Comparison of ENCODE assay signal across 9 mouse cellular contexts in the genomic region with DNA sequence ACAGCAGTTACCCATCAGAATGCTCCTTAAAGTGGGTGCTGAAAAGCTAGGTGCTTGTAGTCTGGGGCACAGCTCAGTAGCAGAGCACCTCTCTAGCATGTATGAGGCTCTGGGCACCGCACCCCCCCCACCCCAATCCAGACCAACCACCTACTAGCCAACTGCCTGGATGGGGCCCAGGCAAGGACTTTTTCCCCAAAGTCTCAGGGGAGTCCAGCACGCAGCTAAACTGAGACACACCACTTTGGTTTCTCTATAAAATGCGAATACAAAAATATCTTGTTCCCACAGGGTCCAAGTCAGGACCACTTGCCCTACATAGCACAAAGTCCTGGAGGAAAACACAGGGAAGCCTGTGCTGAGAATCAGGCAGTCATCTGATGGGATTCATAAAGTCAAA. TPM values are rescaled to one million over a fixed set of nuclear protein-coding genes. Genes with fewer than 3 reads are reported as not detected.
DNase-seq lines count a peak whose midpoint lies in the region; ATAC-seq lines count a peak whose summit lies in the region.
"Had no signal": no experiment of that assay in that cellular context is flagged by ENCODE, and none has a peak within 500 bp of the region (broad histone marks: within the 10 kb centered on the region; RNA-seq: fewer than 3 reads in every experiment).

No protein-coding gene starts in this region.

- H3K27me3 ChIP-seq in kidney, embryonic 15.5 days = no peaks in the 10 kb centered on the region
- no peaks in the 10 kb centered on the region for H3K27me3 ChIP-seq in limb, embryonic 13.5 days

- ATAC-seq in kidney, embryonic 15.5 days (replicated peaks; ENCODE audit: low FRiP score) = no peak
- no peak for ATAC-seq in limb, embryonic 13.5 days (ENCODE audit: low FRiP score, low read depth)

- peak overlapping the region; percentile 85 for H3K27ac ChIP-seq in kidney, embryonic 15.5 days
- H3K27ac ChIP-seq in limb, embryonic 13.5 days = peak overlapping the region; percentile 48; the same call in 1 of the 2 replicates

- WGBS in kidney, embryonic 15.5 days = 75% methylated on average over 3 of the region's 3 CpGs
- WGBS in limb, embryonic 13.5 days = 58% methylated on average over 3 of the region's 3 CpGs

- H3K9me3 ChIP-seq in kidney, embryonic 15.5 days (replicated peaks) = no peaks in the 10 kb centered on the region
- H3K9me3 ChIP-seq in limb, embryonic 13.5 days = no peaks in the 10 kb centered on the region

- H3K4me2 ChIP-seq in kidney, embryonic 15.5 days = no peak overlapping the region
- no peak overlapping the region for H3K4me2 ChIP-seq in limb, embryonic 13.5 days (replicated peaks)

- no peak overlapping the region for H3K4me3 ChIP-seq in kidney, embryonic 15.5 days (replicated peaks)
- no peak overlapping the region for H3K4me3 ChIP-seq in limb, embryonic 13.5 days

- no peak overlapping the region for H3K9ac ChIP-seq in kidney, embryonic 15.5 days
- H3K9ac ChIP-seq in limb, embryonic 13.5 days = no peak overlapping the region

- peaks cover 89% of the 10 kb centered on the region for H3K4me1 ChIP-seq in kidney, embryonic 15.5 days
- H3K4me1 ChIP-seq in limb, embryonic 13.5 days = peaks cover 80% of the 10 kb centered on the region

- H3K36me3 ChIP-seq in kidney, embryonic 15.5 days = peaks cover 13% of the 10 kb centered on the region
- peaks cover 12% of the 10 kb centered on the region for H3K36me3 ChIP-seq in limb, embryonic 13.5 days

- DNase-seq in adrenal gland, postnatal 10 days = peak; percentile 9
- no peak for DNase-seq in adrenal gland, postnatal 14 days
- DNase-seq in kidney, postnatal 10 days = no peak
- DNase-seq in T-cell, adult 2 months (ENCODE audit: low spot score) = peak; percentile 1
- DNase-seq in ovary, adult 18-20 months (ENCODE audit: low spot score) = no peak
- DNase-seq in layer of hippocampus, adult 8-10 months (ENCODE audit: low spot score in 2 of 2) = no peak
- DNase-seq: lung, adult 18-20 months had no signal

RNA-seq across cellular contexts. Expression of a gene that starts 17.9 kb away (rescaled TPM):
- total RNA-seq in adrenal gland, postnatal 10 days (2021) = 10 to 100 TPM; 41.1 to 58.1 TPM
- 65.2 and 85.1 TPM in 2 replicates for total RNA-seq in adrenal gland, postnatal 14 days (2021)
- polyA plus RNA-seq in kidney, embryonic 15.5 days (2015; fragmentation: Nextera tagmentation; extraction: Ambion mirVana) = 33.8 and 35.3 TPM in 2 replicates
- 40.9 and 43.7 TPM in 2 replicates for polyA plus RNA-seq in limb, embryonic 13.5 days (2015; fragmentation: Nextera tagmentation; extraction: Ambion mirVana)
- 10 to 100 TPM; 35.9 to 39.4 (median 36.6) TPM for total RNA-seq in layer of hippocampus, adult 8-10 months (2022)

RNA-seq across cellular contexts. Expression of a gene that starts 40.8 kb away (rescaled TPM):
- total RNA-seq in adrenal gland, postnatal 10 days (2021) = 10 to 100 TPM; 18.2 to 22.5 TPM
- total RNA-seq in adrenal gland, postnatal 14 days (2021) = 18.0 and 26.6 TPM in 2 replicates
- polyA plus RNA-seq in kidney, embryonic 15.5 days (2015; fragmentation: Nextera tagmentation; extraction: Ambion mirVana) = 18.2 and 20.0 TPM in 2 replicates
- 8.6 and 8.8 TPM in 2 replicates for polyA plus RNA-seq in limb, embryonic 13.5 days (2015; fragmentation: Nextera tagmentation; extraction: Ambion mirVana)
- 10 to 100 TPM; 33.5 to 47.0 (median 44.6) TPM for total RNA-seq in layer of hippocampus, adult 8-10 months (2022)

Comparison
In these comparisons a context has a peak if more than half of its experiments do, and no peak if none do; other contexts are left out.
1. DNase-seq: peak in adrenal gland, postnatal 10 days (single experiment) and T-cell, adult 2 months (single experiment); none in adrenal gland, postnatal 14 days (single experiment), kidney, postnatal 10 days (single experiment), ovary, adult 18-20 months (single experiment) and layer of hippocampus, adult 8-10 months (0 of 2).